8 mouse cellular contexts compared by ENCODE assay signal in the genomic region with DNA sequence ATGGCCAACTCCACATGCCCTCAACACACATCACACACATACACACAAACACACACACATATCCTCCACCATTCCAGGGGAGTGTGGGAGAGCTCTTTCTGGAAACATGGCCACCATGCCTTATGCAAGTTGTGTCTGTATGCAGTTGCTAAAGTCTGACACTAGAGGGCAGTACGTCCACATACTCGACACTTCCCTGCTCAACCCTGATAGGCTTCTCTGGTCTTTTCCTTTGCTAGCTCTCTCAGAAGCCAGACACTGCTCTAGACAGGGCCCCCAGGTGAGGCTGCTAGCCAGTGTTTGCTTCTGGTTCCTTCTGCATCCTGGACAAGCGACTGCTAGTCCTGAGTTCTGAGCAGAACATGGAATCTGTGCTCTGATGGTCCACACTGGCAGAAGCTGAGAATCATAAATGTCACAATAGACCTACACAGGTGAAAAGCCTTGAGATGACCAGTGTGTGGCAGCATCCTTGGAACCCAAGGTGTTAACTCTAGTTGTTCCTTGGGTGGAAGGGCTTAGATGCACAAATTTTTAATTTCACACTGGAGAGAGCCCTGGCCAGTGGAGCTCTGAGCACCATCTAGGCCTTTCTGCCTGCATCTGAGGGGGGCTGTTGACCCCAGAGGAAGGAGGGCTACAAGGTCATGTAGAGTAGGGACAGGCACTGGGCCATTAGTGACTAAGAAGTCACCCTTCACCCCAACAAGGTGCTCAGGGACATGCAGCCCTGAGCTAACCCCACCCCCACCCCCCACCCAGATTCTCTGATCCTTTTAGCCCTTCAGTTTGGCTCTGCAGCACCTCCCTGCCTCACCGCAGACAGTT. TPM values are rescaled to one million over a fixed set of nuclear protein-coding genes. Genes with fewer than 3 reads are reported as not detected.
DNase-seq lines count a peak whose midpoint lies in the region; ATAC-seq and TF ChIP-seq lines count a peak whose summit lies in the region.
"Not testable (repeated sequence)": the region's sequence is repeated elsewhere in the genome, so short reads cannot be mapped to it uniquely, and the experiment has no call there.

No protein-coding gene starts in this region.

- not testable (repeated sequence) for TF ChIP-seq EP300 in CH12.LX (IDR thresholded peaks at IDR 0.05; ENCODE audit: low read length)

- not testable (repeated sequence) for H3K9me3 ChIP-seq in CH12.LX (replicated peaks; ENCODE audit: low read length); heart, embryonic 16.5 days (replicated peaks; ENCODE audit: control insufficient read depth, low read length); kidney, postnatal 0 days (replicated peaks; ENCODE audit: low read length); limb, embryonic 13.5 days; midbrain, embryonic 15.5 days

- not testable (repeated sequence) for H3K36me3 ChIP-seq in CH12.LX (replicated peaks in 1 of 2; ENCODE audit: control insufficient read depth in 1 of 2, insufficient read depth in 1 of 2, low read length in 1 of 2); heart, embryonic 16.5 days (ENCODE audit: control insufficient read depth, insufficient read depth); kidney, postnatal 0 days (ENCODE audit: insufficient read depth, low read length); limb, embryonic 13.5 days; midbrain, embryonic 15.5 days (replicated peaks)

- ATAC-seq in heart, embryonic 16.5 days (replicated peaks; ENCODE audit: extremely low read depth, insufficient read depth, low FRiP score) = peak; percentile 71
- ATAC-seq in kidney, postnatal 0 days (replicated peaks; ENCODE audit: low FRiP score, low read depth) = peak; percentile 78
- peak; percentile 86 for ATAC-seq in limb, embryonic 13.5 days (ENCODE audit: low FRiP score, low read depth)
- peak; percentile 95 for ATAC-seq in midbrain, embryonic 15.5 days (replicated peaks)

- in situ Hi-C loops in CH12.LX (cut with MboI; ENCODE audit: low pct_ligation_motif_present, low pct_unique_long_range_greater_than_20kb, low sequenced_read_pairs) = not testable (repeated sequence)

- dilution Hi-C loops in CH12.LX (cut with MboI; ENCODE audit: extremely low pct_ligation_motif_present, extremely low pct_unique_long_range_greater_than_20kb, low sequenced_read_pairs) = not testable (repeated sequence)

- TF ChIP-seq RAD21 in CH12.LX (IDR thresholded peaks at IDR 0.05; ENCODE audit: low read depth, low read length) = peak; percentile 36

- WGBS in heart, embryonic 16.5 days = 6% methylated on average over 3 of the region's 4 CpGs
- WGBS in kidney, postnatal 0 days = 10% methylated on average over 3 of the region's 4 CpGs
- WGBS in limb, embryonic 13.5 days = 16% methylated on average over 4 of the region's 4 CpGs
- WGBS in midbrain, embryonic 15.5 days = 2% methylated on average over 4 of the region's 4 CpGs

- not testable (repeated sequence) for H3K4me2 ChIP-seq in CH12.LX (ENCODE audit: insufficient read depth, low read depth, poor library complexity, severe bottlenecking); heart, embryonic 16.5 days (ENCODE audit: low read depth, low read length); kidney, postnatal 0 days (ENCODE audit: low read length); limb, embryonic 13.5 days (replicated peaks); midbrain, embryonic 15.5 days

- TF ChIP-seq CTCF in CH12.LX (conservative IDR thresholded peaks at IDR 0.05 in 1 of 2, IDR thresholded peaks at IDR 0.05 in 1 of 2; ENCODE audit: low read depth in 2 of 2, low read length in 2 of 2) = peak; percentile 23 to 47; a peak in 2 of 4 replicates
- peak; percentile 65 for TF ChIP-seq CTCF in kidney, postnatal 0 days (IDR thresholded peaks at IDR 0.05; ENCODE audit: low read depth)

- not testable (repeated sequence) for TF ChIP-seq POLR2A in CH12.LX (IDR thresholded peaks at IDR 0.05; ENCODE audit: low read depth, low read length)

- not testable (repeated sequence) for H3K27ac ChIP-seq in CH12.LX (ENCODE audit: insufficient read depth, low read depth); heart, embryonic 16.5 days (ENCODE audit: low read length); kidney, postnatal 0 days; limb, embryonic 13.5 days; midbrain, embryonic 15.5 days

- DNase-seq in CH12.LX (ENCODE audit: extremely low read depth) = peak; percentile 77
- DNase-seq in c-Kit-positive CD71-negative TER-119-negative erythroid progenitor cells, embryonic 14.5 days (ENCODE audit: low read depth) = peak; percentile 57
- peak; percentile 22 for DNase-seq in fibroblast of lung, adult 2 months (ENCODE audit: low read depth)
- DNase-seq in kidney, postnatal 0 days (ENCODE audit: low spot score) = peak; percentile 57
- DNase-seq in spleen, adult 12 weeks (ENCODE audit: low spot score) = peak; percentile 26

- not testable (repeated sequence) for H3K4me3 ChIP-seq in CH12.LX (replicated peaks in 1 of 3; ENCODE audit: low read depth in 2 of 3, low read length in 2 of 3, poor library complexity in 1 of 3); heart, embryonic 16.5 days (ENCODE audit: low read length); kidney, postnatal 0 days (replicated peaks; ENCODE audit: low read depth, low read length); limb, embryonic 13.5 days; midbrain, embryonic 15.5 days

- H3K9ac ChIP-seq in CH12.LX (ENCODE audit: insufficient read depth, low read depth); heart, embryonic 16.5 days (ENCODE audit: low read length); kidney, postnatal 0 days (ENCODE audit: low read depth, low read length); limb, embryonic 13.5 days; midbrain, embryonic 15.5 days: not testable (repeated sequence)

- H3K4me1 ChIP-seq in CH12.LX (ENCODE audit: control insufficient read depth in 1 of 2, insufficient read depth in 2 of 2); heart, embryonic 16.5 days (ENCODE audit: control insufficient read depth, insufficient read depth, low read length); kidney, postnatal 0 days (replicated peaks; ENCODE audit: insufficient read depth, low read length); limb, embryonic 13.5 days; midbrain, embryonic 15.5 days: not testable (repeated sequence)

- H3K79me2 ChIP-seq in CH12.LX (replicated peaks; ENCODE audit: control insufficient read depth, extremely low read depth, insufficient read depth, poor library complexity, severe bottlenecking) = not testable (repeated sequence)

- not testable (repeated sequence) for H3K27me3 ChIP-seq in CH12.LX (replicated peaks); heart, embryonic 16.5 days (ENCODE audit: control insufficient read depth, insufficient read depth, low read length); kidney, postnatal 0 days (ENCODE audit: insufficient read depth, low read length); limb, embryonic 13.5 days; midbrain, embryonic 15.5 days (replicated peaks)

RNA-seq across cellular contexts. Expression of gene Gpr31b, which starts 8.0 kb away (rescaled TPM):
- total RNA-seq in CH12.LX (2012; rRNA removed) = 5.6 and 6.1 TPM in 2 replicates
- total RNA-seq in CH12.LX (2014; rRNA removed) = 3.2 and 3.3 TPM in 2 replicates
- polyA plus RNA-seq in CH12.LX (2012; ENCODE audit: insufficient read length, low read depth) = 7.8 and 8.0 TPM in 2 replicates
- 0.13 and 0.19 TPM in 2 replicates for polyA plus RNA-seq in heart, embryonic 16.5 days (2015; fragmentation: Nextera tagmentation; extraction: Ambion mirVana)
- polyA plus RNA-seq in kidney, postnatal 0 days (2015; fragmentation: Nextera tagmentation; extraction: Ambion mirVana) = 0.10 and 0.12 TPM in 2 replicates
- polyA plus RNA-seq in limb, embryonic 13.5 days (2015; fragmentation: Nextera tagmentation; extraction: Ambion mirVana) = not detected in 2 replicates
- 0.17 TPM in 1 of 2 replicates, not detected in the other for polyA plus RNA-seq in midbrain, embryonic 15.5 days (2015; fragmentation: Nextera tagmentation; extraction: Ambion mirVana)

RNA-seq across cellular contexts. Expression of gene Tcp10b, which starts 16.8 kb away (rescaled TPM):
- 0.13 TPM in 1 of 2 replicates, not detected in the other for total RNA-seq in CH12.LX (2012; rRNA removed)
- total RNA-seq in CH12.LX (2014; rRNA removed) = not detected in 2 replicates
- not detected in 2 replicates for polyA plus RNA-seq in CH12.LX (2012; ENCODE audit: insufficient read length, low read depth)
- 0.08 and 0.21 TPM in 2 replicates for polyA plus RNA-seq in heart, embryonic 16.5 days (2015; fragmentation: Nextera tagmentation; extraction: Ambion mirVana)
- 0.16 and 0.23 TPM in 2 replicates for polyA plus RNA-seq in kidney, postnatal 0 days (2015; fragmentation: Nextera tagmentation; extraction: Ambion mirVana)
- 0.17 TPM in 1 of 2 replicates, not detected in the other for polyA plus RNA-seq in limb, embryonic 13.5 days (2015; fragmentation: Nextera tagmentation; extraction: Ambion mirVana)
- 0.13 and 0.15 TPM in 2 replicates for polyA plus RNA-seq in midbrain, embryonic 15.5 days (2015; fragmentation: Nextera tagmentation; extraction: Ambion mirVana)

RNA-seq across cellular contexts. Expression of gene Sod2, which starts 37.4 kb away (rescaled TPM):
- total RNA-seq in CH12.LX (2012; rRNA removed) (72.1 and 75.6 TPM in 2 replicates), CH12.LX (2014; rRNA removed) (101 and 103 TPM in 2 replicates)
- 81.3 and 89.2 TPM in 2 replicates for polyA plus RNA-seq in CH12.LX (2012; ENCODE audit: insufficient read length, low read depth)
- polyA plus RNA-seq in heart, embryonic 16.5 days (2015; fragmentation: Nextera tagmentation; extraction: Ambion mirVana) = 496 and 560 TPM in 2 replicates
- polyA plus RNA-seq in kidney, postnatal 0 days (2015; fragmentation: Nextera tagmentation; extraction: Ambion mirVana) = 295 and 310 TPM in 2 replicates
- polyA plus RNA-seq in limb, embryonic 13.5 days (2015; fragmentation: Nextera tagmentation; extraction: Ambion mirVana) = 85.1 and 93.4 TPM in 2 replicates
- polyA plus RNA-seq in midbrain, embryonic 15.5 days (2015; fragmentation: Nextera tagmentation; extraction: Ambion mirVana) = 118 and 119 TPM in 2 replicates

RNA-seq across cellular contexts. Expression of gene Wtap, which starts 50.1 kb away (rescaled TPM):
- total RNA-seq in CH12.LX (2012; rRNA removed) (54.1 and 70.0 TPM in 2 replicates), CH12.LX (2014; rRNA removed) (129 and 136 TPM in 2 replicates)
- 88.9 and 119 TPM in 2 replicates for polyA plus RNA-seq in CH12.LX (2012; ENCODE audit: insufficient read length, low read depth)
- polyA plus RNA-seq in heart, embryonic 16.5 days (2015; fragmentation: Nextera tagmentation; extraction: Ambion mirVana) = 75.2 and 75.8 TPM in 2 replicates
- polyA plus RNA-seq in kidney, postnatal 0 days (2015; fragmentation: Nextera tagmentation; extraction: Ambion mirVana) = 143 and 150 TPM in 2 replicates
- polyA plus RNA-seq in limb, embryonic 13.5 days (2015; fragmentation: Nextera tagmentation; extraction: Ambion mirVana) = 173 and 180 TPM in 2 replicates
- 132 and 134 TPM in 2 replicates for polyA plus RNA-seq in midbrain, embryonic 15.5 days (2015; fragmentation: Nextera tagmentation; extraction: Ambion mirVana)

Comparison
In these comparisons a context has a peak if more than half of its experiments do, and no peak if none do; other contexts are left out.
1. DNase-seq: peak in every context shown above with its lines; median percentile 77 in CH12.LX; 57 in c-Kit-positive CD71-negative TER-119-negative erythroid progenitor cells, embryonic 14.5 days; 57 in kidney, postnatal 0 days; 26 in spleen, adult 12 weeks; 22 in fibroblast of lung, adult 2 months.